Mouse (Mus musculus): ENCODE measurements around the gene Slc5a6. TPM values are rescaled to one million over a fixed set of nuclear protein-coding genes. Genes with fewer than 3 reads are reported as not detected.
"Not testable (repeated sequence)": the region's sequence is repeated elsewhere in the genome, so short reads cannot be mapped to it uniquely, and the experiment has no call there.

Gene Slc5a6
- total RNA-seq, 2 experiments from 2014 or later = 5.6 to 6.0 TPM

DNA sequence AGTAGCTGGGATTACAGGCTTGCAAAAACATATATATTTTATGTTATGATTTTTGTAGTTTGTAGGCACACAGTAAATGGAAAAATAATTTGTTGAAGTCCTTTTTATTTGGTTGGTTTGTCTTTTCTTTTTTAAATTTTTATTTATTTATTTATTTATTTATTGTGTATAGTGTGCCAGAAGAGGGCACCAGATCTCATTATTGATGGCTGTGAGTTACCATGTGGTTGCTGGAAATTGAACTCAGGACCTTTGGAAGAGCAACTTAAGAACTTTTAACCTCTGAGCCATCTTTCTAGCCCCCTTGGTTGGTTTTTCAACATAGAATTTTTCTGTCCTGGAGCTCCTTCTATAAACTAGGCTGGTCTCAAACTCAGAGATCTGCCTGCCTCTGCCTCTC lies 1.7 kb upstream of the Slc5a6 start:
- intact Hi-C loops (cut with DNase I) = no loop called here
- H3K27ac ChIP-seq = no peak overlapping the region; the same call in 1 of the 2 replicates
- H3K4me3 ChIP-seq = no peak overlapping the region
- DNase-seq = no peak
- peak; percentile 31 for TF ChIP-seq CTCF (IDR thresholded peaks at IDR 0.05)

DNA sequence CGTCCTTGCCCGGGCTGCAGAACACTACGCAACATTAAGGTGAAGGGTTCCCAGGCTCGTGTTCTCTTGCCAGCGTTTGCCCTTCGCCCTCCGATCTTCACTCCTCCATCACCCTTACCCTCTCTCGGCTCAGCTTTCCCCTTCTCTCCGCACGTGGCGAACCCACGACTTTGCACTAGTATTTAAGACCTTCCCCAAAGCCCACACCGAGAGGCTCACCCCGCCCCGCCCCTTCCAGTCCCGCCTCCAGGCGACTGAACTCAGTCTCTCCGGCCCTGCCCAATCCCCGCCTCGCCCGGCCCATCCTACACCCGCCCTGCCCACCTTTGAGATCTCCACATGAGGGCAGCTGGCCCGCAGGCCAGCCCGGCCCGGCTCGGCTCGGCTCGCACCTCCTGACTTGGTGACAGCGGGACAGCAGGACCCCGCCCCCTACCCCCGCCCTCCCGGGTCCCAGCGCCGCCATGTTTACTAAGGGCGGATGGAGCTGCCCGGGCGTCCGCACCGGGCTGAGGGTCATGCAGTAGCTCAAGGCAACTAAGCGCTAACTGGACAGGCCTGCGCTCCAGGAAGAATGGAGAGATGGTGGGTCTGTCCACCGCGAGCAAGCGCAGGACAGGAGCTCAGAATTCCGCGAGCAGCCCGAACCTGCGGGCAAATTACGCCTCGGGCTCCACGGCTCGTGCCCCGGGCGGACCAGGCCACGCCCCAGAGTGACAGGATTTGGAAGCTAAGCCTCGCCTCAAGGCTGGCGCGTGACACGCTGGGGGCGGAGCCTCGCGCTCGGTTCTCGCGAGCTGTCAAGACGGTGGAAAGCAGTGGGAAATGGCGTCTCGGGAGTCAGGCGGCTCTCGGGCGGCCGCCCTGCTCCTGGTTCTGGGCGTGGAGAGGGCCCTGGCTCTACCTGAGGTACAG lies 619 bp downstream of the Slc5a6 start, which contains the start of gene Atraid:
Atraid (plus strand) TSS at position 465 of the 915 bp plus-strand sequence.
- intact Hi-C loops (cut with DNase I) = loop anchor here (5.0 to 10.0 kb wide), 3 partner anchors 76 to 247 kb away; partner anchors contain the start of genes Fndc4, Gckr and Ift172
- TF ChIP-seq CTCF (IDR thresholded peaks at IDR 0.05) = no peak
- Histone ChIP-seq H3K4me3 (peak within 1 kb of the TSS; percentile 98), H3K27ac (peak within 1 kb of the TSS; percentile 96)
- DNase-seq = peak; percentile 100

DNA sequence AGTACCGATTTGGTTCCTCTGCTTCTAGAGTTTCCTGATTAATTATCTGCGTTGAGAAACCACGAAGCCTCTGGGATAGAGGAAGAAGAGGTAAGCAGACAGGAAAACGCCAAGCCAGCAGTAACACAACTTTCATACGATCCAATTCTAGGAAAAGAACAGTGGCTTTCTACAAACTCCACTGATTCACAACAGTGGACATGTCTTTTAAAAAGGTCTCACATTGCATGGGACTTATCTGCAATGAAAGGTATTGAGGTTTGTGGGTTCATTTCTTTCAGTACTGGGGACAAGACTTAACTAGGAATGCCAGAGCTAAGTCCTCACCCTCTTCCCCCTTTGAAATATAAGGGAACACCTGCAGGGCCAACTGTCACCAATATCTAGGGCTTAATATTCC lies 1.6 kb downstream of the Slc5a6 start:
- H3K4me3 ChIP-seq = peak overlapping the region; percentile 98
- no peak for DNase-seq
- TF ChIP-seq CTCF (IDR thresholded peaks at IDR 0.05) = no peak
- intact Hi-C loops (cut with DNase I) = loop anchor here (5.0 to 10.0 kb wide), 3 partner anchors 75 to 248 kb away; partner anchors contain the start of genes Fndc4, Gckr and Ift172
- H3K27ac ChIP-seq = peak overlapping the region; percentile 96

DNA sequence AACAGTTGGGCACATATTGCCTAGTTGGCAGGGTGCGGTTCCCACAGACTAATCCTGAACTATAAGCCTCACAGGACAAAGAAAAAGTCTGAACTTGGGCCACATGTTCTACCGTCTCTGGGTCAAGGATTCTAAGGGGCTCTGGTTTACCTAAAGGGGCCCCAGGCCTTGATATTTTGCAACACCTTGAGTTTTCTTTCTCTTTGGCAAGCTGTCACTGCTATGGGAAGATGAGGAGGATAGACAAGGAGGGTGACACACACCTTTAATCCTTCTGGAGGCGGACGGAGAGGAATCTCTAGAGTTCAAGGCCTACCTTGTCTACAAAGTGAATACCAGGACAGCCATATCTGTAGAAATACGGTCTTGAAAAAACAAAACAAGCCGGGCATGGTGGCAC lies 2.3 kb downstream of the Slc5a6 start:
- intact Hi-C loops (cut with DNase I) = loop anchor here (5.0 to 10.0 kb wide), 3 partner anchors 74 to 248 kb away; partner anchors contain the start of genes Fndc4, Gckr and Ift172

DNA sequence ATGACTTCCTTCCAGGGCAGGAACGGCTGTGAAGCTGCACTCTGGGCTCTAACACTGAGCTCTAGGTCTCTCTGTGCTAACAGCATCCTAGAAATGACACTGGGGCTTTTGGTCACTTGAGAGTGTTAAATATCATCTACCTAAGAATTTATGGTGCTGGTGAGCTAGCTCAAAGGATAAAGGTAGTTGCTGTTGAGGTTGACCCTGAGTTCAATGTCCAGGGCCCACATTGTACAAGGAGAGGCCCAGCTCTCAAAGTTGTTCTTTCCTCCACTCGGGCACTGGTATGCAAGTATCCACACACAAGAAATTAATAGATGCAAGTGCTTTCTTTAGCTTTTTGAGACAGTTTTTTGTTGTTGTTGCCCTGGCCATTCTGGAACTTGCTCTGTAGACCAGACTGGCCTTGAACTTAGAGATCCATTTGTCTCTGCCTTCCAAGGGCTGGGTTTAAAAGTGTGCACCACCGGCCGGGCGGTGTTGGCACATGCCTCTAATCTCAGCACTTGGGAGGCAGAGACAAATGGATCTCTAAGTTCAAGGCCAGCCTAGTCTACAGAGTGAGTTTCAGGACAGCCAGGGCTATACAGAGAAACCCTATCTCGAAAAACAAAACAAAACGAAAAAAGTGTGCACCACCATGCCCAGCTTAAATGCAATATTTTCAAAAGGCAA lies 10.4 kb downstream of the Slc5a6 start:
- H3K4me3 ChIP-seq = no peak overlapping the region
- H3K27ac ChIP-seq = no peak overlapping the region
- TF ChIP-seq CTCF (IDR thresholded peaks at IDR 0.05) = no peak
- no peak for DNase-seq
- intact Hi-C loops (cut with DNase I) = no loop called here

More for the DNA sequence above, 2.3 kb downstream of the Slc5a6 start:
- Histone ChIP-seq H3K4me3 (no peak overlapping the region), H3K27ac (no peak overlapping the region)
- DNase-seq = no peak
- TF ChIP-seq CTCF (IDR thresholded peaks at IDR 0.05) = no peak

DNA sequence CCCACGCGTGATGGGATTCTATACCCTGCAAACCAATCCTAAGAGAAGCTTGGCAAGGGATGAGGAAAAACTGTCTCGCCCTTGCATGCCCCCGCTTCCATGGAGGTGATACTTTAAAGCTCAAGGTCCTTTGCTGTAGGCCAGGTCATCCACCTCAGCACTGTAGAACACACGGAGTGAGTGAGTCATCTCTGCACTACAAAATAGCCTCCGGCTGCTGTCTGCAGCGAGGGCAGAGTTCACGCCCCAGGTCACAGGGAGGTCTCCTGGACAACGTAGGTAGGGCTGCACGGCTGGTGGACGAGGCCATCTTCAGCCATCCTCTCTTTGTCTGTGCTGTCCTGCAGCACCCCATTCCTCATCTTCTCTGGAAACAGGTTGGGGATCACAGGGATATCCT lies 12.2 kb downstream of the Slc5a6 start:
- intact Hi-C loops (cut with DNase I); H3K27ac ChIP-seq; H3K4me3 ChIP-seq; DNase-seq: not testable (repeated sequence)

DNA sequence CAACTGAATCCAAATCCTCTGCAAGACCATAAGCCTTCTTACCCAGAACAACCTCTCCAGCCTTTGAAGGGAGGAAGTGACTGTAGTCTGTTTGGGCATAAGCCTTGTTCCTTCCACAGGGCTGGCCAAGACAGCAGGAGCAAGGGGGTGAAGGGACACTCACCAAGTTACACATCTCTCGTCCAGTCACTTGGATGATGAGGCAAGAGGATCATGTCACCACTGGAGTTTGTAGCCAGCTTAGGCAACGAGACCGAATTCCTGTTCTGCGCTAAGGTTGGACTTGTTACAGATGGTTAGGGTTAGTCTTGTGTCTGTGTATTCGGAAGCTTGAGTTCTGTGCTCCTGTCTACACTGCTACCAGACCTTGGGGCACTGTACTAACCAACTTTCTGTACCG lies 14.1 kb downstream of the Slc5a6 start:
- TF ChIP-seq CTCF (IDR thresholded peaks at IDR 0.05) = no peak
- Histone ChIP-seq H3K4me3 (no peak overlapping the region), H3K27ac (no peak overlapping the region)
- intact Hi-C loops (cut with DNase I) = no loop called here
- DNase-seq = no peak

DNA sequence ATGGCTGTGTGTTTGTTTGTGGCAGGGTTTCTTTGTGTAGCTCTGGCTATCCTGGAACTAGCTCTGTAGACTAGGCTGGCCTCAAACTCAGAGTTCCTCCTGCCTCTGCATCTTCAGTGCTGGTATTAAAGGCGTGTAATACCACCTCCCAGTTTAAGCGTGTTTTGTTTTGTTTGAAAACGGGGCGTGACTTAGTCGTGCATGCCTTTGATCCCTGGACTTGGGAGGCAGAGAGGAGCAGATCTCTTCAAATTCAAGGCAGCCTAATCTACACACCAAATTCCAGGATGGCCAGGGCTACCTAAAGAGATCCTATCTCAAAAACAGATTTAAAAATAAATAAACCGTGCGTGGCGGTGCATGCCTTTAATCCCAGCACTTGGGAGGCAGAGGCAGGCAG lies 17.2 kb downstream of the Slc5a6 start:
- Histone ChIP-seq H3K27ac (no peak overlapping the region), H3K4me3 (no peak overlapping the region)
- TF ChIP-seq CTCF (IDR thresholded peaks at IDR 0.05) = no peak
- intact Hi-C loops (cut with DNase I) = no loop called here
- no peak for DNase-seq

DNA sequence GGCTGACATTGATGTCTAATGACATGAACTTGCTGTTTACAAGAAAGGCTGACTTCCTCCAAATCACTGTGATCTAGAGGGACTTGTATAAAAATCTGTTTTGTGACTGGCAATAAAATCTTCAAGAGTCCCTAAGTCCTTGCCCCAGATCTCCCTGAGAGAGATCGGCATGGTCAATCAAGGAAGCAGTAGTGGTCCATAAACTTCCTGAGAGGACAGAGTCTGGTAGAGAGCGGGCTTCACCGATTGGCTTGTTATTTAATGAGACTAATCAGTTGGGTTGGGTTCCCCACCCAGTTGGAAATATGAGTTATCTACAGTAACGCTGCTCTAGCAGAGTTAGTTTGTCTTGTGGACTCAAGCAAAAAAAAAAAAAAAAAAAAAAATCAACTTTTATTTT lies 17.8 kb downstream of the Slc5a6 start:
- no peak for DNase-seq
- no peak for TF ChIP-seq CTCF (IDR thresholded peaks at IDR 0.05)
- Histone ChIP-seq H3K4me3 (no peak overlapping the region), H3K27ac (no peak overlapping the region)
- intact Hi-C loops (cut with DNase I) = no loop called here

DNA sequence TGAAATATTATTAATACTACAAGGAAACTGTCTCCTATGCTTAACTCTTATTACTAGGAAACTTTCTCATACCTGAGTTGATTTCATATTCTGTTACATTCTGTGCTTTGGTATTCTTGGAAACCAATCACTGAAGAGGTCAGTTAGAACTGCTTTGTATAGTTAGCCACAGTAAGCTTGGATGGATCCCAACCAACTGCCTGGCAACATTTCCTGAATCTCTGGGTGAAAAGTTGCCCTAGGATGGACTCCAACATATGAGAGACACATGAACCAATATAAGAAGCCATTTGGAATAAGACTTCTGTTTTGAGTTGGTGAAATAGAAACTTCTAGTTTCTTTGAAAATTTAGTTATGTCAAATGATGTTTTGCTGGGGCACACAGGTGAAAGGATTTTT lies 24.1 kb downstream of the Slc5a6 start:
- intact Hi-C loops (cut with DNase I) = no loop called here
- no peak for DNase-seq
- H3K4me3 ChIP-seq = no peak overlapping the region
- no peak overlapping the region for H3K27ac ChIP-seq
- no peak for TF ChIP-seq CTCF (IDR thresholded peaks at IDR 0.05)

DNA sequence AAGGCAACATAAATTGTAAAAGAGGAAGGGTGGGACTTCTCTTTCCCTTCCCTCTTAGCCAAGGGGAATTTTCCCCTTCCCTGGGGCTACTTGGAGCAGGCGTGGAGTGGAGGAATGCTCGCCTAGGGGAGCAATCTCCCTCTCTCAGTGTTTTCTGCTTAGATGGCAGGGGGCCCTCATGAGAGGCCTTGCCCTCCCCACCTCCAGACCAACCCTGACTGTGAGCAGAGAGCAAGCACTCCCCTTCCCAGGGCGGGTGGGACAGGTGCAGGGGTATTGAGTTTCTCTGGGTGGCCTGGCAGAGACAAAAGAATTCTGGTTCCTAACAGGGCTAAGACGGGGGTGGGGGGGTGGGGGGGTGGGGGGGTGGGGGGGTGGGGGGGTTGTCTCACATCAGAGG lies 25.5 kb downstream of the Slc5a6 start:
- no peak for TF ChIP-seq CTCF (IDR thresholded peaks at IDR 0.05)
- Histone ChIP-seq H3K4me3 (no peak overlapping the region), H3K27ac (peak overlapping the region; percentile 40; the same call in 1 of the 2 replicates)
- intact Hi-C loops (cut with DNase I) = no loop called here
- DNase-seq = no peak

DNA sequence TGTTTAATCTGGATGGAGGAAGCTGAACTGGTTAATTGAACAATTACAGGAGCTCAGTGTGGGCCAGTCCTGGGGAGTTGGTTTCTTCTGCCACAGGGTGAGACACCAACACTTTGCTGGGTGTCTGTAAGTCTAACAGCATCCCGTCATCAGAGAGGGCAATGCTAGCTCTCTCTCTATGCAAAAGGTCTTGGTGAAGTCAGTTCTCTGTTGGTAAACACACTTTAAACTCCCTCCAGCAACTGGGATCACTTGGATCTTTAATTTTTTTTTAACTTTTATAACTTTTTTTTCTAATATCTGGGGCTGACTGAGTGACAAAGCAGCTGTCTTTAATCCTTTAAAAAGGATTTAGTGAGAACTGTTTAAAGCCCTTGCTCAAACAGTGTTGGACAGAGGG lies 26.0 kb downstream of the Slc5a6 start:
- intact Hi-C loops (cut with DNase I) = no loop called here
- no peak for TF ChIP-seq CTCF (IDR thresholded peaks at IDR 0.05)
- no peak for DNase-seq
- Histone ChIP-seq H3K27ac (no peak overlapping the region), H3K4me3 (no peak overlapping the region)

DNA sequence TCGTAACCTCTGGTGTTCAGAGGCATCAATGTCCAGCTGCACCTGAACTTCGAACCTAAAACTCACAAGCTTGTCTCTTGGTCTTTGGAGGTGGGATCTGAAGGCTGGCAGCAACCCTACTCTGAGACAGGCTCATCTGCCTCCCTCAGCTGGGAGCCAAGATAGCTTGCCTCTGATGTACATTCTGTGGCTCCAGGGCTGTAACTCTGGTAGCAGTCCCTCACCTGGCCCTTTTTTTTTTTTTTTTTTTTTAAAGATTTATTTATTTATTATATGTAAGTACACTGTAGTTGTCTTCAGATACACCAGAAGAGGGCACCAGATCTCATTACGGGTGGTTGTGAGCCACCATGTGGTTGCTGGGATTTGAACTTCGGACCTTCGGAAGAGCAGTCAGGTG lies 26.9 kb downstream of the Slc5a6 start:
- H3K27ac ChIP-seq; intact Hi-C loops (cut with DNase I); DNase-seq; H3K4me3 ChIP-seq: not testable (repeated sequence)
